Mouse (Mus musculus) thymus, postnatal 10 days (tissue): ENCODE data around the gene Aebp2.

Experiments used
- DNase-seq, 2 experiments: peaks; one replicate each; pipeline ENCODE4 v3.0.0; 2021; ENCODE audit warnings: low spot score in 2 of 2

Aebp2 gene

DNA sequence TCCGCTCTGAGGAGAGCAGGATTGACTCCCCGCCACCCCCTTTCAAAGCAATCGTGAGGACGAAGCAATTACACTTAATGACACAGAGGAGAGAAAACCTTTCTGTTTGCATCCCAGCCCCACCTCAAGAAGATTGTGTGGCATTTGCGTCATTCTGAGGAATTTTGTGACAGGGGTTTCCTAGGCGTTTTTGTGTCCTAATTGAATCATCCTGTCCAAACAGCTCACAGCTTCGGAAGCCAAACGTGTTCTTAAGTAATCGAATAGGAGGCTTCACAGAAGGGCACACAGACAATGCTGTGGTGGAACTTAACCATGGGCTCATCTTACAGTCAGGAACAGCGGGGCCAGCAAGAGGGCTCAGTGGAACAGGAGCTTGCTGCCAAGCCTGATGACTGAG is 15.9 kb upstream of the Aebp2 start:
- no peak for DNase-seq

DNA sequence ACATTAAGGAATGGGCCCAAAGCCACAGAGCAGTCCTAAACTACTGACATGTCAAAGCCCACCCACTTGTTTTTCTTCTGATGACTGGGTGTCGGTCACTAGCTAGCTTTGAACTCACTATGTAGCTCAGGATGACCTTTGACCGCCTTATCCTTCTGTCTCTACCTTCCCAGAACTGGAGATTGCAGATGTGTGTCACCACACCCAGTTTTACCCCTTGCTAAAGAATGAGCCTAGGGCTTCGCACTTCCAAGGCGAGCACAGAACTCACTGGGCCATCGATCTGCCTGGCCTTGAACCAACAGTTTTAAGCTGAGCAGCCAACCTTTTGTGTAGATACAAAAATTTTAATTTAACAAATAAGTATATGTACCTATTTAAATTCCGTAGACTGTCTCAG is 13.8 kb upstream of the Aebp2 start:
- DNase-seq: no peak

DNA sequence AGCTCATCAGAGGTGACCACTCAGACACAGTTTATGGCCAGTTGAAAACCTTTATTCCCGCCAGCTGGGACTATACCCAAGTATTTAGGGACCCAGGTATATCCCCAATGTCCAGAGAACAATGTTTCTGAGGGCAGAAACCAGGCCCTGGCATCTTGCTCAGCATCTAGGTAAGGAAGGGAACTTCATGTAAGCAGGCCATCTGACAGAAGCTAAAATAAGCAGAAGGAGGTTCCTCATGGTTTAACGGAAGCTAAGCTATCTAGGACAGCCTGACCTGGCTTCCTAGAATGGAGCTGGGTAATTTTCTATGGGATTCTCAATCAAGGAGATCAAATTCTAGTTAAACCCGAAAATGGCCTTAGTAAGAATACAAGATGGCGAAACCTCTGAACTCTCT is 12.9 kb upstream of the Aebp2 start:
- DNase-seq: no peak

DNA sequence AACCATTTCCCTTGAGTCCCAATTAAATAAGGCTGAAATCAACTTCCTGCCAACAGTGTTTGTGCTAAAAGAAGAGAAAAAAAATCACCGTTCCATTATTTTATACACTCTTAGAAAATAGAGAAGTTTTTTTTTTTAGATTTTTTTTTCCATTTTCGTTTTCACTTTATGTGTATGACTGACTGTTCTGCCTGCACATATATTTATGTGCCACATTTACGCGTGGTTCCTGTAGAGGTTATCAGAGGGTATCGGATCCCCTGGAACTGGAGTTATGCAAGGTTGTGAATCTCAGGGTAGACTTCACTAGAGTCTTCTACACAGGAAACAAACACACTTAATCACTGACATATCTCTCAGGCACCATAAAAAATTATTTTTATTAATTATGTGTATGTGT is 12.3 kb upstream of the Aebp2 start:
- no peak for DNase-seq

DNA sequence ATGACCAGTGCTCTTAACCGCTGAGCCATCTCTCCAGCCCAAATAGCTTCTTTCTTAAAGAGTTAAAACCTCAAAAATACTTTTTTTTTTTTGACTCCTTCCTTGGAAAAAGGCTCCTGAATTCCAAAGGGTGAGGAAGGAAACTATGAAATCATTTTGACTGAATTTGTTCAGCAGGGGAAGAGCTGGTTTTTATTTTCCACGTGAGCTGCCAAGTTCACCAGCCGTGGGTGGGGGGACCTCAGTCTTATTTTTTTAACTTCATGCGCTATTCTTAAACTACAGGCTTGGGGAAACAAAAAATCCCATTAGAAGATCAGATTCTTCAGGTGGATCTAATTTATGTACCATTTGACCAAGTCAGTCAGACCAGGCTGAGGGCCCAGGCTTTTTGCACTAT is 11.2 kb upstream of the Aebp2 start:
- DNase-seq: no peak

DNA sequence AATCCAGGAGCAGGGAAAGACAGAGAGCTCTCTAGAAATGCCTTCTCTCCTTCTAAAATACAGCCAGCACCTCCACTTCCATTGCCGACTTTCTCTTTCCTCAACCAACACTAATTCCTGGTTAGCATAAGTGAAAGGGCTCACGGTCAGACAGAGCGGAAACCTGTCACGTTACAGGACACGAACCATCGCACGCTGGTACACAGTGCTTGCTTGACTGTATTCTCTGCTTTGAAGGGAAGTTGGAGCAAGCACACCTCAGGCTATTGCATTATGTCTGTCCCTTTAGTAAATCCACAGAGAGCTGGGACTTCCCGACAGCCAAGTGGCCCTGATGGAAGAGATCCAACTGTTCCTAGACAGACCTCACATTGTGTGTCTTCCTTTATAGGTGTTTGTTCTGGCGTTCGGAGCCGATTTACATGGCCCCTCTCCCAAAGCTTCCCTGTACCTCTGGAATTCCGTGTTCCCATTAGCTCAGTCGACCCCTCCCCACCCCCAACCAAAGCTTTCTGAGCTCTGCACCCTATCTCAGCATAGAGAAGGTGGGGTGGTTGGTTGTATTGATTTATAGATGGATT is 10.5 kb upstream of the Aebp2 start:
- DNase-seq: no peak

DNA sequence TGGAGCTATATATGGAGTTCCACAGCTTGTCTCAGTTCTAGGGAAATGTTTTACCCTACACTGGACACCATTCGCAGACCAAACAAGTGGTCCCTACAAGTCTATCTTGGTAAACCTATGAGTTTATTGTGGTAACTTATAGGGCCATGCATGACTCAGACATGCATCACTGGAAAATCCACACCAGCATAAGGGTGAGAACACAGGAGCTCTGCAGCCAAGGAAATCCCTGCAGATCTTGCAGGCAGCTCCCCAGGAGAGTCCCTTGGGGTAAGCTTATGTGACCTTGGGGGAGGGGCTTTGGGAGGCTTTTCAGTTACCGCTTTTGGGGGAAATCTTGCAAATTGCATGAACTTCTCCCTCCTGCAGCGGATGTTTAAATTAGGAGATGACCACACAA is 8.6 kb upstream of the Aebp2 start:
- DNase-seq: no peak

DNA sequence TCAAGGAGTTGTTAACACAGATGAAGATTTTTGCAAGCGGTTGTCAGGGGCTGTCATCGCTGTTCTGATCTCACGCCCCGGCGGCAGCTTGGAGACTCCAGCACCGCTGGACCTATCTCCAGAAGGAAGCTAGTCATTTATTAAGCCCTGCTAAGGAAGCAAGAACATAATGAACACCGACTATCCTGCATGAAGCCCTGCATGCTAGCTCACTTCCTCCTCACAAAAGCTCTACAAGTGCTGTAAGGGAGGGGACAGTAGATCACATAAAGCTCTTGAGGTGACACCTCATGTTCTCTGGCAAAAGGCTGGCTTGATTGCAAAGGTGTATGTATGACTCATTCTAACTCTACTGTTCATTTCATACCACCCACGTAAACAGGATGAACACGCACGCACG is 7.8 kb upstream of the Aebp2 start:
- no peak for DNase-seq

DNA sequence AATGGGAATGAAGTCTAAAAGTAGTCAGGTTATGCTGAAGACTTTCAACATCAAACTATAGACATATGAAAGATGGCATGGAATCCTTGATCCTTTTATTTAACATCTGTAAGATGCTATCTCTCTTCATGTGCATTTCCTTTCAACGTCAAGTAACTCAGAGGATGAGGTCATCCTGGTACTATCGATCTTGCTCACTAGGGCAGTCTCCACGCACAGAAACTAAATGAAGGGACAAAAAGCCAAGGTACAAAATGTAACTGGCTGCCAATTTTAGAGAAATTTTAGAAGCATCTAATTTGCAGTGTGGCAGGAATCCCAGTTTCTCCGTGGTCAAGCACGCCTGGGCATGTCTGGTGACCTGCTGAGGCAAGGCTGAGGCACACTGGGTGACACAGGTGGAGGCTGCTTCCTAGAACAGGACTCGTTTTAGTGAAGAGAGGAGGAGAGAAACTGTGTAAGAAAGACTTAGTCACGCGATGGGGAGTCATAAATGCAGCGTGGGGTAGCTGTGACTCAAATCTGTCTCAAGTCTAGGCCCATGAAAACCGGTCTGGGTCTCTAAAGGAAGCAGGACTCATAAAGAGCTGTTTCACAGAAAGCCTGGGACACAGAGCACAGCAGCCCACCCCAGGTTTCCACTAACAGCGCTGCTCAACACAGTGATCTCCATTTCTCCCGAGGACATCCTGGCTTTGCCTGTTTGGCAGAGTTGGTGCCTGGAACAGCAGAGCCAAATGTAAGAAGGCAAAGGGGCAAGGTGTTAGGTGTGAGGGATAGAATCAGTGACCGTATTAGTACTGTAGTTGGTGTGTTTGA is 1.7 kb upstream of the Aebp2 start:
- DNase-seq: no peak

DNA sequence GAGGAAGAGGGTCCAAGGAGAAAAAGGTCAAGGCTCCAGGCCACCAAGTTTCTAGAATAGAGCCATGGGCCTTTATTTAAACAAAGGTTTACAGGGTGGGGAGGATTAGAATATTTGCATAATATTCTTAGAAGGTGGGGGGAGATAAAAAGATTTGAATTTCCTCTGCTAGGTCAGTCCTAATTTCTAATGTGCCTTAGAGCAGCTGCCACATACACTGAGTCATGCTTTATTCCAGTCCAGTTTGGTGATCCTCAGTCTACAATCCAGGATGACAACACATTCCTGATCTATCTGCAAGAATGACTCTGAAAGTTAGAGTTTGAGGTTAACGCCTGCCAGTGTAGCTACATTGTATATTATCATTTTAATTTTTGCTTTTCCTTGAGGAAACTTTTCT is 841 bp upstream of the Aebp2 start:
- DNase-seq: no peak

DNA sequence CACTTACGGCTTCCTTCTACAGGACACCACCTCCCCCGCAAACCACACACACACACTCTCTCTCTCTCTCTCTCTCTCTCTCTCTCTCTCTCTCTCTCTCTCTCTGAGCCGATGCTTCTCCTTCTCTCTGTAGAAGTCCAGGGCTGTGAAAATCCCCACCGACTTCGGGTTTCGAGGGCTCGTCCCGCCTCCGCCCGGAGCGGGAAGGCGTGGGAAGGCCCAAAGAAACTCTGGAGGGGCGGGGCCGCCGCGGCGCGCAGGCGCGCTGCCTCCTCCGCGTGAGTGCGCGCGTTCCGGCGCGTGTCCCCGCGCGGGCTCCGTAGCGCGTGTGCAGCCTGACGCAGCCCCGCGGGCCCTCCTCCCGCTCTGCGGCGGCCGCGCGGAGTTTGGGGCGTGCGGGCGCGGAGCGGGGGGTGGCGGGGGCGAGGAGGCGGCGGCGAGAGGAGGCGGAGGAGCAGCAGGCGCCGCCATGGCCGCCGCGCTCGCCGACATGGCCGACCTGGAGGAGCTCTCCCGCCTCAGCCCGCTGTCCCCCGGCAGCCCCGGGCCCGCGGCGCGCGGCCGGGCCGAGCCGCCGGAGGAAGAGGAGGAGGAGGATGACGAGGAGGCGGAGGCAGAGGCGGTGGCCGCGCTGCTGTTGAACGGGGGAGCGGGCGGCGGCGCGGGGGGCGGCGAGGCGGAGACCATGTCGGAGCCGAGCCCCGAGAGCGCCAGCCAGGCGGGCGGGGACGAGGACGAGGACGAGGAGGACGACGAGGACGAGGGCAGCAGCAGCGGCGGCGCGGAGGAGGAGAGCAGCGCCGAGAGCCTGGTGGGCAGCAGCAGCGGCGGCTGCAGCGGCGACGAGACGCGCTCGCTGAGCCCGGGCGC is 998 bp downstream of the Aebp2 start:
- DNase-seq: peak; percentile 87 to 93

DNA sequence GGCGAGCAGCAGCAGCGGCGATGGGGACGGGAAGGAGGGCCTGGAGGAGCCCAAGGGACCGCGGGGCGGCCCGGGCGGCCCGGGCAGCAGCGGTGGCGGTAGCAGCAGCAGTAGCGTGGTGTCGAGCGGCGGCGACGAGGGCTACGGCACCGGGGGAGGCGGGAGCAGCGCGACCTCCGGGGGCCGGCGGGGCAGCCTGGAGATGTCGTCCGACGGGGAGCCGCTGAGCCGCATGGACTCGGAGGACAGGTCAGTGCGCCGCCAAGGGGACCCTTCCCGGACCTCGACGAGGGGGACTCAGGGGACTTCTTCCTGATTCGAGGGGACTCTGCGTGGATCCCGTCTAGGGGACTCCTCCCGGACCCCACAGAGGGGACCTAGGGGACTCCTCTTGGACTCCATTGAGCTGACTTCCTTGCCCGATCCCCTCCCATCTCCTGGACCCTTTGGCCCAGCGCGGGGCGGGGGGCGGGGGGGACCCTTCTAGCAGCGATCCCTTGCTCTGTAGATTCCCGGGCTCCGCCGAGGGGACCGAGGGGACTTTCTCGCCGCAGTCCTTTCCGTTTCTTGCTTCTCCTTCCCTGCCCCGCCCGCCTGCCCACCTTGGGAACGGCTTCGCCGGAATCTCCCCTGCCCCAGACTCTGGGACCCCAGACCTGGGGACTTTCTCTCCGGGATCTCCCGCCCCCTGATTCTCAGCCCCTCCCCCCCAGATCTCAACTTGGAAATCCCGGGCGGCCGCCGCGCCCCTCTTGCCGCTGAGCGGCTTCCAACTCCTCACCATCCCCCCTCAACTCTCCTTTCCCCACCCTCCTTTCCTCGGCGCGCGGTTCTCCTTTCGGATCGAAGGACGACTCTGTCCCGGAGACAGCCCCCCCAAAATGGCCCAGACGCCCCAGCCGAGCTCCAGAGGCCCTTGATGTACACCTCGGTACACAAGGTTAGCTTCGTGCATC is 1.9 kb downstream of the Aebp2 start:
- DNase-seq: peak; percentile 54 to 61

DNA sequence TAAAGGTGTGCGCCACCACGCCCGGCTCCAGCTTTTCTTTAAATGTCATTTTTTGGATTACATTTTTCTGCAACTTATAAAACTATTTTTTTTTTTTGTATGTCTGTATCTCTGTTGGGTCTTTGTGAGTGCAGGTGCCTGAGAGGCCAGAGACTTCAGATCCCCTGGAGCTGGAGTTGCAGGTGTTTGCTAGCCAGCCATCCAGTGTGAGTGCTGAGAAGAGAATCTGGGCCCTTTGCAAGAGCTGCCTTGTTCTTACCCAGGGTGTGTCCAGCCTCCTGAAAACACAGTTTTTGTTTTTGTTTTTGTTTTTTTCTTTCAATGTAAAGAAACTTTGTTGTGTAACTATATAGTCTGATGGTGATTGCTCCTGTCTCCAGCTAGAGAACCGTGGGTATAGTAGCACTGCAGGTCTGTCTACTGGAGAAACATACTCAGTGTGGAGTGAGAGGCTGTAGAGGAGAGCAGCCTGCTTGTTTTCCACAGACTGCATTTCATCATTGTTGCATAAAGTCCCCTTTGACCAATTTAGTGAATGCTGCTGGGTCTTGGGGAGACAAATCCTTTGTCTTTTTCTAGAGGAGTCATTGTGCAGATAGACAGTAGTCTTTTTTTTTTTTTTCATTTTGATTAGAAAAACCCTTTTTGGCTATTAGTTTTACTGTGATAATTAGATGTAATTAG is 6.9 kb downstream of the Aebp2 start:
- DNase-seq: peak; percentile 39 to 52

DNA sequence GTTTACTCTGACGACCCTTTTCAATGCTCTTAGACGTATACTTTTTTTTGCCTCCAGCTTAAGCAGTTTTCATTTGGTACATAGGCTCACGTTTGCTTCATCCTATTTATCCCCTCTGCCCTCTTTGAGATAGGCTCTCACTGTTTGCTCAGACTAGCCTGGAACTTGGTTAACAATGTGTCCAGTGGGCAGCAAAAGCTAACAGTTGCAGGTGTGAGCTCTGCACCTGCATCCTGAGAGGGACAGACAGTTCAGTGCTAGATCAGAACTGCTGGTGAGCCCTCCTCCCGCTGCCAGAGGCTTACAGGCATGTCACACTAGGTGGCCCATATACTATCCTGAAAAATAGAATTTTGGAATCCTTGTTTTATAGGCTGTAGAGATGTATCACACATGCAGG is 7.8 kb downstream of the Aebp2 start:
- peak; percentile 26 to 47 for DNase-seq

DNA sequence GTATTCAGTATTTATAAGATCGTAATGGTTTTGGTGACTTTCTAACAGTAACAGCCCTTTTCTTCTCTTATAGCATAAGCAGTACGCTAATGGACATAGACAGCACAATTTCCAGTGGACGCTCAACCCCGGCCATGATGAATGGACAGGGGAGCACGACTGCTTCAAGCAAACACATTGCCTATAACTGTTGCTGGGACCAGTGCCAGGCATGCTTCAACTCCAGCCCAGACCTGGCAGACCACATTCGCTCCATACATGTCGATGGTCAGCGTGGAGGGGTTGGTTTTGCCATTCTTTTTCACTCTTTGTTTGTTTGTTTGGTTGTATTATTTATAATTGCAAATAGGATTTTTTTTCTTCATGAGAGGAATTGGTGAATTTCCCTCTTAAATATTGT is 11.2 kb downstream of the Aebp2 start:
- DNase-seq: no peak

DNA sequence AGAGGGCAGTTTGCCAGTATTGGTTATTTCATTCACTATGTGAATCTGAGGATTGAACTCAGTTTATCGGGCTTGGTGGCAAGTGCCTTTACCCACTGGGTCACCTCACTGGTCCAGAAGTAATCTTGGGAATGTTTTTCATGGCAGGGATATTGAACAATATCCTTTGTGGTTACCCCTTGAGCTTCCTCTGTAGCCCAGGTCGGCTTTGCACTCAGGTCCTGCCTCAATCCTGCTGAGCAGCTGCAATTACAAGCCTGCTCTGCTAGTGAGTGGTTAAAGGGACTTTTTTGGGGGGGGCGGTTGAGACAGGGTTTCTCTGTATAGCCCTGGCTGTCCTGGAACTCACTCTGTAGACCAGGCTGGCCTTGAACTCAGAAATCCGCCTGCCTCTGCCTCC is 13.8 kb downstream of the Aebp2 start:
- DNase-seq: no peak

DNA sequence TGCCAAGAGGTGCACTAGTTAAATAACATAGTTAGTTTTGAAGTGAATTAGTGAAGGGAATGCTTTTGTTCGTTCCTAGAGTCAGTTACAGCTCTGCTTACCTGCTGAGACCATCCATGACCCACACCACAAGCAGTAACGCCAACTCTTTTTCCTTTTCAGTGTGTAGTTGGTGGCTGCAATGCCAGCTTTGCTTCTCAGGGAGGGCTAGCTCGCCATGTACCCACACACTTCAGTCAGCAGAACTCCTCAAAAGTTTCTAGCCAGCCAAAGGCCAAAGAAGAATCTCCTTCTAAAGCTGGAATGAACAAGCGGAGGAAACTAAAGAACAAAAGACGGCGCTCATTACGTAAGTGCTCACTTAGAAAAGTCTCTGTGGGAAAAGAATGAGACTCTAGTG is 19.5 kb downstream of the Aebp2 start:
- DNase-seq: no peak

DNA sequence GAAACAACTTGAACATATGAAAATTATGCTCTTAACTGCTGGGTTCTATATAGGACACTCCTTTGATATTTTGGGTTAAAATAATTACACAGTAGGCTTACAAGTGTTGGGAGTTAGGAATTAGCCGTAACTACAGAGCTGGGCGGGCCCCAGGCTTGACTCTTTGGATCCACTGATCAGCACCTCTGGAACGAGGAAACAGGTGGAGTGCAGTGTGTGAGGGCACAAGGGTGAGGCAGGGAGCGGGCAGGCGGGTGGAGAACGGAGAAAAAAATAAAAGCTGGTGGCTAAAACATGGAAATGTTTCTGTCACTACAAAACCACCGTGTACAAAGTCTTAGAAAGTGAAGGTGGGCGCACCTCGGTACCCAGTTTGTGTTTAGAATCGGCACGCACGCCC is 20.2 kb downstream of the Aebp2 start:
- no peak for DNase-seq

DNA sequence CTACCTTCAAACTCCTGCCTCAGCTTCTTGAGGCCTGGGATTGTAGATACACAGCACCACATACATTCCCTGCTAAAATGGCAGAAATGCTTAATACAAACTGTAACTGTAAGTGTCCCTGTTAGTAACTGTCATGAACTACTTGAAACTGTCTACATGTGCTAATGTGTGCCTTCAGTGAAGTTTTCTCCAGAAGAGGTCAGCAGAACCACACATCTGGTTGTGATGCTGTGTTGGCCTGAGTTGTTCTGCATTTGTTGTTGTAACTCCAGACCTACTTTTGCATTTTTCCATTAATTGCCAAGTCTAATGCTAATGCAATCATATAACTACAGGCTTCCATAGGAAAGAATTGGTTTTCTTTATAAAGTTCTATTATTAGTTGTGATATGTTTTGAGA is 23.5 kb downstream of the Aebp2 start:
- DNase-seq: no peak

DNA sequence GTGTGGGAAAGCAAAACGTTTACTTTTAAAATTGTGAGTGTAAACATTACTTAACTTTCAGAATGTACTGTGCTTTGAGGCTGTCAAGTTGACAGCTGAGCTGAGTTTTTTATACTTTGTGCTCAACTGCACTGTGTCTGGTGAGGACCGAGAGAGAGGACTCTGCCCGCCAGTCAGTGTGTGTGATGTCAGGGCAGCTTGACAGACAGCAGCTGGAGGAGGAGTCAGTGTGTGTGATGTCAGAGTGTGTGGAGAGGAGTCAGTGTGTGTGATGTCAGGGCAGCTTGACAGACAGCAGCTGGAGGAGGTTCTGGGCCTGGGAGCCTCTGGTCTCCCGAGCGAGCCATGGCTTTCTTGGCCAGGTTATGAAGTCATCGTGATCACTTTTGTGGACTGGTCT is 24.4 kb downstream of the Aebp2 start:
- no peak for DNase-seq

DNA sequence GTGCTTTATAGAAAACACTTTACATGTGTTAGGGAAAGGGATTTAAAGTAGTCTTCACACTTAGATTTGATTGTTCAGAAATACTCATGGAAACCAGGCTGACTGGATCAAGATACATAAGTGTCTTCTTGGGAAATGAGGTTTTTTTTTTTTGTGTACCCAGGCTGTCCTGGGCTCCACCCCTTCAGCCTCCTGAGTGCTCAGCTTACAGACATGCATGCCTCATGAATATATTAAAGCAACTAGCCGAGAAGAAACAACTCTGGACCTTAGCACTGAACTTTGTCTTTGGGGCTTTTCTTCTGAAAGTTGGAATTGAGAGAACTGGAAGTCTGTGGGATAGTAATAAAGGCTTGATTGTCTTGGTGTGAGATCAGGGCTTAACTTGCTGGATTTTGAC is 27.3 kb downstream of the Aebp2 start:
- no peak for DNase-seq
